Mouse (Mus musculus): ENCODE data around the gene Grk2. TPM values are rescaled to one million over a fixed set of nuclear protein-coding genes. Genes with fewer than 3 reads are reported as not detected.

The Grk2 gene
- polyA plus RNA-seq, 1 experiment from 2014 or later: 19.6 TPM

Small RNA genes lying within 50 kb of the gene (microRNA-seq; reads per million reads assigned to microRNA genes)
- 1.2 reads per million for gene Mir6985

Other genes with a start within 250 kb of the Grk2 start
- gene Gstp3, start 246.7 kb downstream of the Grk2 start, polyA plus RNA-seq (2015; fragmentation: Nextera tagmentation; extraction: Ambion mirVana): not detected in 2 replicates
- gene Cabp2, start 224.6 kb downstream of the Grk2 start, polyA plus RNA-seq (2015; fragmentation: Nextera tagmentation; extraction: Ambion mirVana): not detected in 2 replicates
- 79.8 and 81.0 TPM in 2 replicates for gene Cdk2ap2, start 209.0 kb downstream of the Grk2 start, polyA plus RNA-seq (2015; fragmentation: Nextera tagmentation; extraction: Ambion mirVana)
- 43.3 and 48.5 TPM in 2 replicates for gene Pitpnm1, start 206.2 kb downstream of the Grk2 start, polyA plus RNA-seq (2015; fragmentation: Nextera tagmentation; extraction: Ambion mirVana)
- gene Aip, start 180.4 kb downstream of the Grk2 start, polyA plus RNA-seq (2015; fragmentation: Nextera tagmentation; extraction: Ambion mirVana): 90.3 and 91.7 TPM in 2 replicates
- gene Gpr152, start 166.4 kb downstream of the Grk2 start, polyA plus RNA-seq (2015; fragmentation: Nextera tagmentation; extraction: Ambion mirVana): not detected in 2 replicates
- 0.29 and 0.30 TPM in 2 replicates for gene Cabp4, start 162.2 kb downstream of the Grk2 start, polyA plus RNA-seq (2015; fragmentation: Nextera tagmentation; extraction: Ambion mirVana)
- 128 and 130 TPM in 2 replicates for gene Coro1b, start 157.6 kb downstream of the Grk2 start, polyA plus RNA-seq (2015; fragmentation: Nextera tagmentation; extraction: Ambion mirVana)
- gene Ptprcap, start 152.6 kb downstream of the Grk2 start, polyA plus RNA-seq (2015; fragmentation: Nextera tagmentation; extraction: Ambion mirVana): 0.47 and 0.66 TPM in 2 replicates
- gene Rps6kb2, start 142.9 kb downstream of the Grk2 start, polyA plus RNA-seq (2015; fragmentation: Nextera tagmentation; extraction: Ambion mirVana): 61.6 and 64.3 TPM in 2 replicates
- 5.1 and 5.6 TPM in 2 replicates for gene Carns1, start 130.7 kb downstream of the Grk2 start, polyA plus RNA-seq (2015; fragmentation: Nextera tagmentation; extraction: Ambion mirVana)
- gene Tbc1d10c, start 114.9 kb downstream of the Grk2 start, polyA plus RNA-seq (2015; fragmentation: Nextera tagmentation; extraction: Ambion mirVana): 0.88 and 1.1 TPM in 2 replicates
- gene Ppp1ca, start 114.2 kb downstream of the Grk2 start, polyA plus RNA-seq (2015; fragmentation: Nextera tagmentation; extraction: Ambion mirVana): 609 and 611 TPM in 2 replicates
- gene Rad9a, start 104.6 kb downstream of the Grk2 start, polyA plus RNA-seq (2015; fragmentation: Nextera tagmentation; extraction: Ambion mirVana): 20.4 and 24.6 TPM in 2 replicates
- 0.58 and 1.0 TPM in 2 replicates for gene Clcf1, start 92.0 kb downstream of the Grk2 start, polyA plus RNA-seq (2015; fragmentation: Nextera tagmentation; extraction: Ambion mirVana)
- not detected in 2 replicates for gene AC109138.7, start 91.9 kb downstream of the Grk2 start, polyA plus RNA-seq (2015; fragmentation: Nextera tagmentation; extraction: Ambion mirVana)
- 19.7 and 20.2 TPM in 2 replicates for gene Pold4, start 74.3 kb downstream of the Grk2 start, polyA plus RNA-seq (2015; fragmentation: Nextera tagmentation; extraction: Ambion mirVana)
- 10.4 and 10.6 TPM in 2 replicates for gene Ssh3, start 37.0 kb downstream of the Grk2 start, polyA plus RNA-seq (2015; fragmentation: Nextera tagmentation; extraction: Ambion mirVana)
- gene Ankrd13d, start 23.1 kb downstream of the Grk2 start, polyA plus RNA-seq (2015; fragmentation: Nextera tagmentation; extraction: Ambion mirVana): 29.9 and 33.1 TPM in 2 replicates
- 34.6 and 36.3 TPM in 2 replicates for gene Kdm2a, start 92.1 kb upstream of the Grk2 start, polyA plus RNA-seq (2015; fragmentation: Nextera tagmentation; extraction: Ambion mirVana)
- 7.0 and 7.8 TPM in 2 replicates for gene Rhod, start 133.2 kb upstream of the Grk2 start, polyA plus RNA-seq (2015; fragmentation: Nextera tagmentation; extraction: Ambion mirVana)
- 2.9 and 3.6 TPM in 2 replicates for gene Syt12, start 171.2 kb upstream of the Grk2 start, polyA plus RNA-seq (2015; fragmentation: Nextera tagmentation; extraction: Ambion mirVana)
- not detected in 2 replicates for gene 2010003K11Rik, start 192.4 kb upstream of the Grk2 start, polyA plus RNA-seq (2015; fragmentation: Nextera tagmentation; extraction: Ambion mirVana)
- 22.5 and 24.3 TPM in 2 replicates for gene Pcx, start 204.2 kb upstream of the Grk2 start, polyA plus RNA-seq (2015; fragmentation: Nextera tagmentation; extraction: Ambion mirVana)